Mouse (Mus musculus) ES-Bruce4 (cell line): Measurements from ENCODE around the gene Cpsf4l.

Experiments
- CTCF ChIP-seq: IDR thresholded peaks from one replicate; pipeline ENCODE4 v1.8.1; 2011; ENCODE audit warnings: low read depth, low read length
- POLR2A ChIP-seq: IDR thresholded peaks from one replicate; pipeline ENCODE4 v1.8.1; 2011; ENCODE audit warnings: low read length; ENCODE audit not compliant: insufficient read depth

DNA sequence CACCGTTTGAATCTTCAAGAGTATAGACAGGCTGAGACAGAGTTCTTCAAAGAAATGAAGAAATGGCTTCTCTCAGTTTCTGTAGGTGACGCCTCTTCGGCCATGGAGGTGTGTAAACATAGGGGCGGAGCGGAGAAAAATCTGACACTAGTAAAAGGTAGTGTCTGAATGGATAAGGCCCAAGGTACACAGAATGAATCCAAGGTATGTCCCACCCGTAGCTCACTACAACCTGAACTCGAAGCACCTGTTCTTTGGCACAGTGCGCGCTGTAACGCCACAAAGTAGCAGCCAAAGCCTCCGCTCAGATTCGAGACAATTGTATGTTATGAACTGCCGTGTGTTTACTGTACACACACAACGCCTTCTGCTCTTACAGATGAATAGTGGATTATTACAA is 46.1 kb upstream of the Cpsf4l start:
- TF ChIP-seq CTCF = no peak
- TF ChIP-seq POLR2A = no peak
